Mouse (Mus musculus) bone marrow macrophage, adult 2 months (primary cell): ENCODE results near the gene Rgp1.

Experiments
- CTCF ChIP-seq: IDR thresholded peaks from 2 replicates; pipeline ENCODE4 v1.5.1; 2012; ENCODE audit warnings: low read depth, mild to moderate bottlenecking, low read length, moderate library complexity
- POLR2A ChIP-seq: IDR thresholded peaks from 2 replicates; pipeline ENCODE4 v1.6.1; 2012; ENCODE audit warnings: mild to moderate bottlenecking, low read depth, low read length, borderline replicate concordance

- TF ChIP-seq POLR2A: no peak
- no peak for TF ChIP-seq CTCF
Observed at GRCm38 (mm10) chr4:43629106-43629817, 50.7 kb downstream of the Rgp1 start.
